Mouse (Mus musculus): Measurements from ENCODE around the gene Parp8.

- TF ChIP-seq CTCF (IDR thresholded peaks at IDR 0.05; ENCODE audit: low read depth, low read length) = no peak
- TF ChIP-seq TAL1 (conservative IDR thresholded peaks at IDR 0.05; ENCODE audit: low read depth, low read length) = no peak
- no peak for TF ChIP-seq POLR2AphosphoS5 (IDR thresholded peaks at IDR 0.05; ENCODE audit: insufficient replicate concordance, low read depth, low read length)
Measured at GRCm38 (mm10) chr13:117027336-117027735, 2.0 kb upstream of the Parp8 start.
